Mouse (Mus musculus): ENCODE data around the gene Ttpal. TPM values are rescaled to one million over a fixed set of nuclear protein-coding genes. Genes with fewer than 3 reads are reported as not detected.

The Ttpal gene
- polyA plus RNA-seq, 1 experiment from 2014 or later = 41.6 TPM

- Histone ChIP-seq H3K27me3 (no peaks in the 10 kb centered on the region), H3K4me1 (replicated peaks) (no peaks in the 10 kb centered on the region), H3K27ac (replicated peaks) (no peak overlapping the region; the same call in 1 of the 2 replicates), H3K4me3 (no peak overlapping the region), H3K9ac (no peak overlapping the region), H3K4me2 (no peak overlapping the region), H3K9me3 (no peaks in the 10 kb centered on the region), H3K36me3 (no peaks in the 10 kb centered on the region)
- ATAC-seq (ENCODE audit: low FRiP score, low read depth) = no peak
- 77% methylated on average over 13 of the region's 13 CpGs for WGBS
These were observed 5.8 kb upstream of the Ttpal start for GRCm38 (mm10) chr2:163596057-163596872.

- Histone ChIP-seq H3K4me1 (replicated peaks) (peaks cover 3% of the 10 kb centered on the region), H3K4me2 (no peak overlapping the region), H3K27me3 (no peaks in the 10 kb centered on the region), H3K9me3 (no peaks in the 10 kb centered on the region), H3K9ac (no peak overlapping the region), H3K36me3 (no peaks in the 10 kb centered on the region), H3K27ac (replicated peaks) (no peak overlapping the region), H3K4me3 (no peak overlapping the region)
- WGBS = 69% methylated on average over 3 of the region's 3 CpGs
- no peak for ATAC-seq (ENCODE audit: low FRiP score, low read depth)
These were observed 5.3 kb upstream of the Ttpal start for GRCm38 (mm10) chr2:163596873-163597155.

DNA sequence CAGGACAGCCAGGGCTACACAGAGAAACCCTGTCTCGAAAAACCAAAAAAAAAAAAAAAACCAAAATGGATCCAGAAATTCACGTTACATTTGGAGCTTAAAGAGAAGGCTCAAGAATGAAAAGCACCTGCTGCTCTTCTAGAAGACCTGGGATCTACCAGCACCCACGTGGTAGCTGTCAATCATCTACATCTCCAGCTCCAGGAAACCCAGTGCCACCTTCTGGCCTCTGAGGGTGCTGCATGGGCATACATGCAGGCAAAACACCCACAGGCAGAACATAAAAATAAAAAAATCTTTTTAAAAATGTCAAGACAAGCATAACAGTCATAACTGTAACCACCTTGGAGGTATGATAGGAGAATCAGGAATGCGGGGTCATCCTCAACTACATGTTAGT lies 4.5 kb upstream of the Ttpal start:
- Histone ChIP-seq H3K4me3 (no peak overlapping the region), H3K36me3 (no peaks in the 10 kb centered on the region), H3K4me1 (replicated peaks) (peaks cover 5% of the 10 kb centered on the region), H3K4me2 (no peak overlapping the region), H3K9me3 (no peaks in the 10 kb centered on the region), H3K9ac (no peak overlapping the region), H3K27ac (replicated peaks) (no peak overlapping the region), H3K27me3 (no peaks in the 10 kb centered on the region)
- ATAC-seq (ENCODE audit: low FRiP score, low read depth) = no peak
- WGBS = 58% methylated on average over 4 of the region's 4 CpGs

- Histone ChIP-seq H3K4me2 (no peak overlapping the region), H3K9me3 (no peaks in the 10 kb centered on the region), H3K27ac (replicated peaks) (no peak overlapping the region), H3K4me3 (no peak overlapping the region), H3K9ac (no peak overlapping the region), H3K27me3 (no peaks in the 10 kb centered on the region), H3K4me1 (replicated peaks) (peaks cover 18% of the 10 kb centered on the region), H3K36me3 (no peaks in the 10 kb centered on the region)
- WGBS = 3% methylated on average over 1 of the region's 1 CpGs
- ATAC-seq (ENCODE audit: low FRiP score, low read depth) = no peak
These were observed 2.9 kb upstream of the Ttpal start for GRCm38 (mm10) chr2:163599226-163599625.

GRCm38 (mm10) chr2:163601066-163601465 lies 1.0 kb upstream of the Ttpal start:
- no peak overlapping the region for H3K9ac ChIP-seq
- H3K4me1 ChIP-seq (replicated peaks) = peaks cover 20% of the 10 kb centered on the region
- ATAC-seq (ENCODE audit: low FRiP score, low read depth) = no peak
- H3K27me3 ChIP-seq = no peaks in the 10 kb centered on the region
- WGBS = 90% methylated on average over 7 of the region's 7 CpGs
- no peak overlapping the region for H3K4me2 ChIP-seq
- no peaks in the 10 kb centered on the region for H3K9me3 ChIP-seq
- H3K36me3 ChIP-seq = no peaks in the 10 kb centered on the region
- no peak overlapping the region for H3K4me3 ChIP-seq
- H3K27ac ChIP-seq (replicated peaks) = no peak overlapping the region

DNA sequence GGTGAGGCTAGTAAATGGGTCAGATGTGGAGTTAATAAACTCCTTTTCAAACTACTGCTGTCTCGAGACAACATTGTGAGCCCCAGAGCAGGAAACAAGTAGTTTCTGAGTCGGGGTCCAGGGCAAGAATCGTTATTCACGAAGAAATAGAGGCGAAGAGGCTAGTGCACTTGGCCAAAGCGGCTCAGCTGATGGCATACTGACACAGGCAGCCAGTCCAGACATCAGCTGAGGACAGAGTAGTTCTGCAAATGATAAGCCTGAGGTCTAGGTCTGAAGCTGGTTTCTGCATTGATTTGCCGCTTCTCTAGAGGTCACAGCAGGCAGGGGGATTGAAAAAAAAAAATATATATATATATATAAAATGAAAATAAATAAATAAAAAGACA lies 408 bp upstream of the Ttpal start:
- 76% methylated on average over 7 of the region's 7 CpGs for WGBS
- Histone ChIP-seq H3K9ac (peak overlapping the region; percentile 95; the same call in 1 of the 2 replicates), H3K4me2 (peak overlapping the region; percentile 85)

DNA sequence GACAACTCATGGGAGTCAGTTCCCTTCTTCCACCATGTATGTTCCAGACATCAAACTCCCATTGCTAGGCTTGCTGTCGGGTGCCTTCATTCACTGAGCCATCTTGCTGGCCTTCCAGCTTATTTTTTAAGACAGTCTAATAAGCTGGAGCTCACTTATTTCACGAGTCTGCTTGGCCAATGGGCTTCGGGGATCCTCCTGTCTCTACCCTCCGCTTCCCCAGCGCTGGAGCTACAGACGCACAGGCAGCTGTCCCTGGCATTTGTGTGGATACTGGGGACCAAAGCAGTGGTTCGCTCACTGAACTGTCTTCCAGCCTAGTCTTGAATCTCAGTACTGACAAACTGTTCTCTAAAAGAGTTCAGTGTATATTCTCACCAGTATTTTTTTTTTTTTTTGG lies 4.0 kb downstream of the Ttpal start:
- 89% methylated on average over 7 of the region's 7 CpGs for WGBS
- no peak overlapping the region for H3K4me3 ChIP-seq
- H3K27me3 ChIP-seq = no peaks in the 10 kb centered on the region
- no peak for ATAC-seq (ENCODE audit: low FRiP score, low read depth)
- H3K36me3 ChIP-seq = peaks cover 4% of the 10 kb centered on the region; the same call in 1 of the 2 replicates
- H3K9me3 ChIP-seq = no peaks in the 10 kb centered on the region
- H3K4me2 ChIP-seq = no peak overlapping the region
- H3K4me1 ChIP-seq (replicated peaks) = peaks cover 20% of the 10 kb centered on the region
- no peak overlapping the region for H3K9ac ChIP-seq
- no peak overlapping the region for H3K27ac ChIP-seq (replicated peaks)

More for the DNA sequence above, 408 bp upstream of the Ttpal start:
- no peaks in the 10 kb centered on the region for H3K27me3 ChIP-seq
- no peak for ATAC-seq (ENCODE audit: low FRiP score, low read depth)
- peak overlapping the region; percentile 76 for H3K4me3 ChIP-seq
- no peaks in the 10 kb centered on the region for H3K36me3 ChIP-seq
- peaks cover 20% of the 10 kb centered on the region for H3K4me1 ChIP-seq (replicated peaks)
- peak overlapping the region; percentile 97 for H3K27ac ChIP-seq (replicated peaks)
- no peaks in the 10 kb centered on the region for H3K9me3 ChIP-seq

DNA sequence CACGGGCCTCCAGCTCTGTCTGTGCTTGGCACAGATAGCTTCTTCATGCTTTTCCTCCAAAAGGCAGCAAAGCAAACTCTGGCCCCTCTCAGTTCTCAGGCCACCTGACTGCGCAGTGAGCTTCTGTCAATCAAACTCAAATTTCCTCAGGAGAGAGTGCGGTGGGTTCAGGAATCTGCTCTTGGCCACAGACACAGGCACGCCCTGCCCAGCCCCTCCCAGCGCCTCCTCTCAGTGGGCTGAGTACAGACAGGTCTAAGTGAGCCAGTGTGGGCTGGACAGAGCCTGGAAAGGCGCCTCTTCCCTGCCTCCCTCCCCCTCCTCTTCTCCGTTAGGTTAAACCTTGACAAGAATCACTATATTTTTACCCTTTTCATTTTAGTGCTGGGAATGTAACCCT lies 5.9 kb downstream of the Ttpal start:
- Histone ChIP-seq H3K9me3 (no peaks in the 10 kb centered on the region), H3K4me3 (no peak overlapping the region), H3K9ac (no peak overlapping the region), H3K27me3 (no peaks in the 10 kb centered on the region), H3K27ac (replicated peaks) (no peak overlapping the region), H3K4me1 (replicated peaks) (peaks cover 11% of the 10 kb centered on the region), H3K4me2 (no peak overlapping the region), H3K36me3 (peaks cover 5% of the 10 kb centered on the region; the same call in 1 of the 2 replicates)
- WGBS = 94% methylated on average over 7 of the region's 7 CpGs
- ATAC-seq (ENCODE audit: low FRiP score, low read depth) = no peak

DNA sequence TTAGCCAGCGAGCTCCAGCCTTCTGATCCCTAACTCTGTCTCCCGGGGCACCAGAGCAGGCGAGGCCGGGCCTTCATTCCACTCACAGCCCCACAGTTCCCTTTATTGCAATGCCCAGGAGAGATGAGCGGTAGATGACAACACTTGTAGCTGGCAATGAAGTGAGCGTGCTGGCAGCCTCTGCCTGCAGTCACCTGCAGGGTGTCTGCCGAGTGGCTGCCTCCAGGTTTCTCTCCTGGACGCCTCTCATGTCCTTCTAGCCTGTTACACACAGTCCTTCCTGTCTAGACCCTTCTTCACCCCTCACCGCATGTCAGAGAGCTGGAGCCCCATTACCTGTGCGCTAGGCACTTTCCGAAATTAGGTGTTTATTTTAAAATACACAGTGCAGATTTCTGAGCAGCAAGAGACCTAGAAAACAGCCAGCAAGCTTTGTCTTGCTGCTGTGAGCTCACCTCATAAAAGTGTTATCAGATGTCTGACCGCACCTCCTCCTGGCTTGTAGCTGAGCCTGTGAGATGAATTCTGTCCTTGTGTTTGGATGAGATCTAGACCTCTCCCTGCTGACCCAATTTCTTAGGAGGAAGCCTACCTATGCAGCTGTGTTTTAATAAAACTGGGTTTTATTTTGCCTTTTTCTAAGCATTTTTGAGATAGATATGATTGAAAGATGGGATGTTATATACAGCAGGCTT lies 7.3 kb downstream of the Ttpal start:
- Histone ChIP-seq H3K4me3 (no peak overlapping the region), H3K4me2 (no peak overlapping the region), H3K9ac (no peak overlapping the region), H3K4me1 (replicated peaks) (0 out of 2 replicates have a peak, but pooled peaks cover under 1% of the 10 kb centered on the region), H3K9me3 (no peaks in the 10 kb centered on the region), H3K27me3 (no peaks in the 10 kb centered on the region), H3K27ac (replicated peaks) (no peak overlapping the region), H3K36me3 (peaks cover 19% of the 10 kb centered on the region)
- WGBS = 88% methylated on average over 12 of the region's 12 CpGs
- ATAC-seq (ENCODE audit: low FRiP score, low read depth) = no peak

DNA sequence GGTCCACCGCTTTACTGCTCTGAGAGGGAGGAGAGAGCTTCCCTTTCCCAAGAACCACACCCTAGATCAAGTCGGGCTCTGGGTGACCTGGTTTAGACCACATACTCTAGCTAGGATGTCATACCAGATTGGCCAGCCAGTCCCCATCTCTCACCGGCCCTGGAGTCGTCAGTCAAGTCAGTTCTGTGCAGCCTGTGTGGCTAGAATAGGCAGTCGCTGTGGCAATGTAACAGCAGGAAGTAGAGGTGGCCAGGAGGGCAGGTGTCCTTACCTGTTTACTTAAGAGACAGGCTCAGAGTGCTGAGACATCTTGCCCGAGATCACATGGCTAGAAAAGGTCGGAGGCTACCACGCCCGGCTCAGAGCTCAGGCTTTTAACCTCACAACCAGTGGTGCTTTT lies 9.1 kb downstream of the Ttpal start:
- Histone ChIP-seq H3K4me3 (no peak overlapping the region), H3K4me1 (replicated peaks) (no peaks in the 10 kb centered on the region), H3K9me3 (no peaks in the 10 kb centered on the region), H3K27me3 (no peaks in the 10 kb centered on the region), H3K4me2 (no peak overlapping the region), H3K27ac (replicated peaks) (no peak overlapping the region), H3K36me3 (peaks cover 34% of the 10 kb centered on the region), H3K9ac (no peak overlapping the region)
- WGBS = 88% methylated on average over 9 of the region's 9 CpGs
- ATAC-seq (ENCODE audit: low FRiP score, low read depth) = no peak

GRCm38 (mm10) chr2:163613206-163613605 lies 11.1 kb downstream of the Ttpal start:
- no peaks in the 10 kb centered on the region for H3K27me3 ChIP-seq
- ATAC-seq (ENCODE audit: low FRiP score, low read depth) = no peak
- H3K27ac ChIP-seq (replicated peaks) = no peak overlapping the region
- 91% methylated on average over 5 of the region's 5 CpGs for WGBS
- peaks cover 43% of the 10 kb centered on the region for H3K36me3 ChIP-seq
- no peak overlapping the region for H3K4me3 ChIP-seq
- H3K9ac ChIP-seq = no peak overlapping the region
- H3K9me3 ChIP-seq = no peaks in the 10 kb centered on the region
- no peaks in the 10 kb centered on the region for H3K4me1 ChIP-seq (replicated peaks)
- H3K4me2 ChIP-seq = no peak overlapping the region

GRCm38 (mm10) chr2:163613990-163614389 lies 11.9 kb downstream of the Ttpal start:
- Histone ChIP-seq H3K4me3 (no peak overlapping the region), H3K9ac (no peak overlapping the region), H3K27ac (replicated peaks) (no peak overlapping the region), H3K9me3 (no peaks in the 10 kb centered on the region), H3K4me2 (no peak overlapping the region), H3K36me3 (peaks cover 47% of the 10 kb centered on the region), H3K4me1 (replicated peaks) (no peaks in the 10 kb centered on the region), H3K27me3 (no peaks in the 10 kb centered on the region)
- ATAC-seq (ENCODE audit: low FRiP score, low read depth) = no peak
- WGBS = 93% methylated on average over 4 of the region's 4 CpGs

Measured in hindbrain, embryonic 15.5 days (tissue).